Mouse (Mus musculus): ENCODE results near the gene Gm45062.

- TF ChIP-seq POLR2A (IDR thresholded peaks at IDR 0.05; ENCODE audit: control insufficient read depth, extremely low read depth, insufficient read depth, low read length, poor library complexity) (no peak), CTCF (IDR thresholded peaks at IDR 0.05; ENCODE audit: borderline replicate concordance, control insufficient read depth, extremely low read depth, insufficient read depth, low read length, poor library complexity) (no peak)
Observed at GRCm38 (mm10) chr6:8469918-8470317, 210.7 kb downstream of the Gm45062 start.

Measured in thymus, adult 2 months (tissue).